Mouse (Mus musculus): ENCODE results near the gene Olfr675.
"Not testable (repeated sequence)": the region's sequence is repeated elsewhere in the genome, so short reads cannot be mapped to it uniquely, and the experiment has no call there.

Gene Olfr675

DNA sequence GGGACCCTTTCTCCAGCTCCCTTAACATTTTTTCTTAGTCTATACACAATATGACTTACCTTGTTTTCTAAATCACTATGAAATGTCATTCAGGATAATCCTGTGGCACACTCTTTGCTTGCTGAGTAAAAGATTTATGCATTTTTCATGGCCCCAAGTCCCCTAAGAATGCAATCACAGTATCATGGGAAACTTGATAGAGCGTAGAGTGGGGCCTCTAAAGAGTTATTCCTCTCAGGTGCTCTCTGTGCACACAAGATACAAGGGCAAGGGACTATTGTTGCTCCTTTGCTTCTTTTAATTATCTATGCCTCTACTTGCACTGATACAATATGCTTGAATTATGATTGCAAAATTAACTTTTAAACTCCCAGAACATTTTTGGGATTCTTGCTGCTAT lies at the start of gene Olfr675:
TSS of gene Olfr675 (minus strand) at position 101 of the 400 bp plus-strand sequence.
- in situ Hi-C loops (cut with MboI, MseI) = no loop called here

DNA sequence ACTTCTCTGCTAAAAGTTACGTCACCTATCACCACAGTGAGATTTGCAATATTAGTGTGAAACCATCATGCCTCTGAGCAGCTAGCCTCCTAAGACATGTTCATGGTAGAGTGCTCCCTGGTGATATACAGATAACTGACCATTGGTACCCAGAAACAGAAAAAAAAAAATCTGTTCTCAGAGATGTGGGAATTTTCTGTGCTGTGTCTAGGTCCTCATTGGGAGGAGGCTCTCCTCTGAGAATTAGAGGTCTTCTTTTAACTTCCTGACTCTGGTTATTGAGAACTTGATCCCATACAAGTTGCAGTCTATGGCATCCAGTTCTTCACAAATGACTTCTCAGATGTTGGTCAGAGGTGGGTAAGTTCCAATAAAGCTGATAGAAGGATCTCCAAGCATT lies 35.9 kb upstream of the Olfr675 start, which contains the start of gene Olfr678:
TSS of gene Olfr678 (plus strand) at position 301 of the 400 bp plus-strand sequence.
- in situ Hi-C loops (cut with MboI, MseI) = no loop called here

DNA sequence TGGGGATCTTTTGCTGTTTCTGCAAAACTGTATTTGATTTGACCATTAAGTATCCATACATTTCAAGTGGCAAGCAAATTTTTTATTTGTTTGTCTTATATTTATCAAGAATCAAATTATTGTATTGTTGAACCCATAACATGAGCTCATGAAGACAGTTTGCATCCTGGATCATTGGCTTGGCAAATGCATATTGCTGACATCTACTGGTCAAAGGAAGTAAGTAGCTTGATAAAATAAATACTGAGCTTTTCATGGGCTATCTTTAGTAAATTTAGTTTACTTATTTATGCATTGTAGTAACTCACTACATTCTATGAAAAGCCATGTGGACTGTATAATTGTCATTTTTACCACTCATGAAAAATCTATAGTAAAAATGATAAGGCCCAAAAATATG lies 30.7 kb upstream of the Olfr675 start:
- in situ Hi-C loops (cut with MboI, MseI) = no loop called here

DNA sequence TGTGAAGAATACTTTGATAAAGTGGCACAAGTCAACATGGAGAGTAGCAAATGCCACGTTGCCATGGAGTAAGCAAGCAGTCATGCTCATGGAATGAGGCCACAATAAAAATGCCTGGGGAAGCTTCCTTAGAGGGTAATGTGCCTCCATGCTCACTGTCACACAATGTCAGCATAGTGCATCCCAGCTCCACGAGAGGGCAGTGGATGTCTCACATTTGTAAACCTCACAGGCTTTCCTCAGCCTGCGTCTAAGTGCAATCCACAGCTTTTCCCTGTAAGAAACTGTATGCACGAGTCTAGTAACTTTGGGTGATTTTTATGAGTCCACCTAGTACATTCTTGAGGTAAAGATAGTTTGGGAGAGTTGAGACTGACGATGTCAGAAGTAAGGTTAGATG lies 5.6 kb upstream of the Olfr675 start:
- in situ Hi-C loops (cut with MboI, MseI) = not testable (repeated sequence)

DNA sequence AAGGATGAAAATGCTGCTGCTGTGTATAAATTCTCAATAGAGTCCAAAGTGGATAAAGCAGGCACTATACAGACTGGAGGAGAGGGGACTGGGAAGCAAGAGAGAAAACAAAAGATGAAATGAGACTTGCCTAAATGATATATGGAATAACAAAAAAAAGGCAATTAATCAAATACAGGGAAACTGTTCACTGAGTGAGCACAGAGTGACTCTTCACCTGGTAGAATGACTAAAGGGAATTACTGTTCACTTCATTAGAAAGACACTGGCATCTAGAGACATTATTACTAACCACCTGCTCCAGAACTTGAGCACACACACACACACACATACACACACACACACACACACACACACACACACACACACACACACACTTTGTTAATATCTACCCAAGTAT lies 4.1 kb upstream of the Olfr675 start, which contains the start of gene Olfr676:
TSS of gene Olfr676 (plus strand) at position 301 of the 400 bp plus-strand sequence.
- in situ Hi-C loops (cut with MboI, MseI) = no loop called here

DNA sequence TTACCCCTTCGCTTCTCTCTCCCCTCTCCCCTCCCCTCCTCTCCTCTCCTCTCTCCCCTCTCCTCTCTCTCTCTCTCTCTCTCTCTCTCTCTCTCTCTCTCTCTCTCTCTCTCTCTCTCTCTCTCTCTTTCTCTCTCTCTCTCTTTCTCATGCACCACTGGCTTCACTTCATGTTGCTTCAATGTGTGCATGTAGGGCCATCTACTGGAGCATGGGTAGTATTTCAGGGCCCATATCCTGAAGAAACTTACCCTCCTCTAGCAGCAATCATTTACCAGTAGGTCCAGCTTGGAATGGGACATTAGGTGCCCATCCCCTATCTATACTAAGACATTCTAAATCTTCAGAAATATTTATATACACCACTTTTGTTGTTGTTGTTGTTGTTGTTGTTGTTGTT lies 5.7 kb downstream of the Olfr675 start:
- in situ Hi-C loops (cut with MboI, MseI) = no loop called here

DNA sequence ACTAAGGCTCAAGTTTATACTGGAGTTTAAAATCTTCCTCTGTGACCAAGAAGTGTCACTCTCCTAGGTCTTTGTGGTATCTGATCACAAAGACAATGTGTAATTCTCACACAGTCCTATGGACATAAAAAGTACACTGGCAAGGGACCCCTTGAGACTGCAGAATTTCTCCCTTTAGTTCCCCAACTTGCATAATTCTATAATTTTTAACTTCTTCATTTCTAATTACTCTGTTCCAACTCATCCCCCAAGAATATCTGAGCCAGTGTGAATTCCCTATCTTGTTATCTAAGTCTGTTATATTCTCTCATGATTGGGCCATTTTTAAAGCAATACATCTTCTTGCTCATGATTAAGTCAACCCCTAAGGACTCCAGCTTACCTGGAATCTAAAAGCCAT lies 26.3 kb downstream of the Olfr675 start, which contains the start of gene Olfr672:
TSS of gene Olfr672 (minus strand) at position 101 of the 400 bp plus-strand sequence.
- in situ Hi-C loops (cut with MboI, MseI) = no loop called here

DNA sequence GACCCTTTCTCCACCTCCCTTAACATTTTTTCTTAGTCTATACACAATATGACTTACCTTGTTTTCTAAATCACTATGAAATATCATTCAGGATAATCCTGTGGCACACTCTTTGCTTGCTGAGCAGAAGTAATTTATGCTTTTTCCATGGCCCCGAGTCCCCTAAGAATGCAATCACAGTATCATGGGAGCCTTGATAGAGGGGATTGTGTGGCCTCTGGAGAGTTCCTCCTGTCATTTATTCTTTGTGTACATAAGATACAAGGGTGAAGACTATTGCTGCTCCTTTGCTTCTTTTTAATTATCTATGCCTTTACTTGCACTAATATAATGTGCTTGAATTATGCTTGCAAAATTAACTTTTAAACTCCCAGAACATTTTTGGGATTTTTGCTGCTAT lies 49.2 kb downstream of the Olfr675 start, which contains the start of gene Olfr671:
TSS of gene Olfr671 (minus strand) at position 101 of the 400 bp plus-strand sequence.
- in situ Hi-C loops (cut with MboI, MseI) = no loop called here

DNA sequence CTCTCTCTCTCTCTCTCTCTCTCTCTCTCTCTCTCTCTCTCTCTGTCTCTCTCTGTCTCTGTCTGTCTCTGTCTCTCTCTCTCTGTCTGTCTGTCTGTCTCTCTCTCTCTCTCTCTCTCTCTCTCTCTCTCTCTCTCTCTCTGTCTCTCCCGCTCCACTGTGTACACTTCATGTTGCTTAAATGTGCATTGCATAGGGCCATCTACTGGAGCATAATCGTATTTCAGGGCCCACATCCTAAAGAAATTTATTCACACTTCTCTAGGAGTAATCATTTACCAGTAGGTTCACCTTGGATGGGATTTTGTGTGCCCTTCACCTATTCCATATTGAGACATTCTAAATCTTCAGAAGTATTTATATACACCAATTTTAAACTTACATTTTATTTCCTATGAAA lies 55.8 kb downstream of the Olfr675 start:
- in situ Hi-C loops (cut with MboI, MseI) = not testable (repeated sequence)

All from T-helper 17 cell (primary cell).